Mouse (Mus musculus) ES-E14 (cell line): ENCODE data around the gene Naxd. TPM values are rescaled to one million over a fixed set of nuclear protein-coding genes. Genes with fewer than 3 reads are reported as not detected.

Source experiments
- DNase-seq: peaks from one replicate; pipeline ENCODE4 v3.0.0-alpha.2; 2013; ENCODE audit warnings: low read depth, low spot score
- H3K27ac ChIP-seq: 2 replicates; pipeline ENCODE4 v1.5.1; 2012; ENCODE audit warnings: low read depth, mild to moderate bottlenecking, low read length, moderate library complexity, mixed read lengths; ENCODE audit not compliant: poor library complexity, insufficient read depth, severe bottlenecking
- H3K36me3 ChIP-seq: 2 replicates; pipeline ENCODE4 v1.6.1; 2012; ENCODE audit warnings: mild to moderate bottlenecking, low read length, moderate library complexity, mixed read lengths; ENCODE audit not compliant: control insufficient read depth, poor library complexity, insufficient read depth, severe bottlenecking
- H3K4me1 ChIP-seq, 2 experiments: fragments of 150-350 bp in 1 of 2; sonication (generic) in 1 of 2; 2 replicates each; pipeline ENCODE4 v1.6.1; 2012; ENCODE audit warnings: low read length in 2 of 2, mild to moderate bottlenecking in 1 of 2, mixed read lengths in 1 of 2; ENCODE audit not compliant: control insufficient read depth in 2 of 2, insufficient read depth in 2 of 2, poor library complexity in 1 of 2
- H3K4me3 ChIP-seq, 2 experiments: fragments of 150-350 bp in 1 of 2; sonication (generic) in 1 of 2; 2 replicates each; pipeline ENCODE4 v1.5.1; 2012; ENCODE audit warnings: low read length in 2 of 2, low read depth in 1 of 2, mild to moderate bottlenecking in 1 of 2, mixed read lengths in 1 of 2; ENCODE audit not compliant: insufficient read depth in 1 of 2, poor library complexity in 1 of 2, severe bottlenecking in 1 of 2
- H3K9ac ChIP-seq: 2 replicates; pipeline ENCODE4 v1.6.1; 2012; ENCODE audit warnings: low read depth, mild to moderate bottlenecking, low read length, mixed read lengths; ENCODE audit not compliant: poor library complexity, insufficient read depth, severe bottlenecking
- H3K9me3 ChIP-seq: fragments of 150-350 bp; sonication (generic); 2 replicates; pipeline ENCODE4 v1.6.1; 2012; ENCODE audit warnings: low read depth, mild to moderate bottlenecking, low read length; ENCODE audit not compliant: control insufficient read depth, insufficient read depth
- CHD2 ChIP-seq: IDR thresholded peaks from 2 replicates; pipeline ENCODE4 v1.6.1; 2014; ENCODE audit warnings: mild to moderate bottlenecking, low read depth, low read length, inconsistent platforms
- HCFC1 ChIP-seq: IDR thresholded peaks from 2 replicates; pipeline ENCODE4 v1.6.1; 2012; ENCODE audit warnings: low read length, inconsistent platforms, borderline replicate concordance; ENCODE audit not compliant: insufficient read depth
- MAFK ChIP-seq: IDR thresholded peaks from 2 replicates; pipeline ENCODE4 v1.6.1; 2014; ENCODE audit warnings: mild to moderate bottlenecking, low read depth, low read length, inconsistent platforms; ENCODE audit not compliant: insufficient read depth
- ZC3H11A ChIP-seq: IDR thresholded peaks from 2 replicates; pipeline ENCODE4 v1.6.1; 2012; ENCODE audit warnings: low read depth, mild to moderate bottlenecking, inconsistent platforms, low read length, borderline replicate concordance
- ZNF384 ChIP-seq: IDR thresholded peaks from 2 replicates; pipeline ENCODE4 v1.6.1; 2012; ENCODE audit warnings: low read depth, low read length, inconsistent platforms
- in situ Hi-C, 2 experiments: fragments of 600-800 bp; cut with MboI; formaldehyde crosslinking; loops; one replicate each; pipeline ENCODE4 v1.15.1; 2025; ENCODE audit warnings: low sequenced_read_pairs in 2 of 2, inconsistent platforms in 1 of 2; ENCODE audit not compliant: unreplicated experiment in 2 of 2
- total RNA-seq: library from RNA; depleted of rRNA; stranded (reverse); fragments of 300-350 nt; gene quantifications from 2 replicates; pipeline ENCODE4 v1.2.3, GENCODE M21; 2012; rRNA removed

Naxd gene
- total RNA-seq, 1 experiment, result 42.7 TPM

DNA sequence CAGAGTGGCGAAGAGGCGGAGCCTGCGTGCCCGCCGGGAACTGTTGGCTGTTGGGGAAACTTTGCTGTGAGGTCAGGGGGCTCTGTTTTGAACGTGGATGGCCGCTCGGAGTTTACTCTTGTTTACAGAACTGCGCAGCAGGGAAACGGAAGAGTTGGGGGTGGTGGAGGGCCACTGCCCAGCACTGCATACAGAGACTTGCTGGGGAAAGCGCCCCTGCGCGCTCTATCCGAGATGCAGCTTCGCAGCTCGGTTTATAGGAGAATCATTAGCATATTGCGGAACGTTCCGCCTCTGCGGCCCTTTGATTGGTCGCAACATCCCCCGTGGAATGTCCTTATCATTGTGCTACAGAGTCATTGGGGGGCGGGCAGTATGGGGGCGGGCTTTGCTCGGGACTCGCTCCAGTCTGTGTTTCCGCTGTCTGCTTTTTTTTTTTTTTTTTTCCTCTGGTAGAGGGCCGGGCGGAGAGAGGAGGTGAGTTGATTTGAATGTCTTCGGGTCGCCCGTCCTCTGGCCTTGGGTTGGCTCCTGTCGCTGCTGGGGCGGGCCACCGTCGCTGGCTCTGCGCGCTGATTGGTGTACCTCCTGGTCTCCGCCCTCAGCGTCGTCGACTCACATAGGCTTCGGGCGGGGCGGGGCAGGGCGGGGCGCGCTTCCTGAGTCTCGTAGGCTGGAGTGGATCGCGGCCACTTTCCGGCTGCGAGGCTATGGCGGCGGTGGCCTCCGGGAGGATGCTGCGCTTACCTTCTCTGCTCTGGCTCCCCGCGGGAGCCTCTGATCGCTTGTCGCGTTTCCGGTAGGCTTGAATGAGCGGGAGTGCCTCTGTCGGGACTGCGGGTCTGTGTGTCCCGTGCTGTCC, 60.7 kb downstream of the Naxd start:
- Histone ChIP-seq H3K4me3 (peak overlapping the region; percentile 92 to 98), H3K9me3 (no peaks in the 10 kb centered on the region), H3K9ac (peak overlapping the region; percentile 84), H3K27ac (peak overlapping the region; percentile 85), H3K36me3 (peaks cover 11% of the 10 kb centered on the region), H3K4me1 (peaks cover 6 to 7% of the 10 kb centered on the region in 2 experiments; a peak in 1 of 4 replicates)
- peak; percentile 95 for DNase-seq
- in situ Hi-C loops, result loop anchor here in 1 of 2 experiments (10.0 kb wide), 1 partner anchor 147 kb away; the partner anchor contains the start of gene 1700016D06Rik
- TF ChIP-seq CHD2 (peak; percentile 58; the same call in 1 of the 2 replicates), HCFC1 (peak; percentile 77; the same call in 1 of the 2 replicates), MAFK (no peak), ZNF384 (peak; percentile 99), ZC3H11A (no peak)

DNA sequence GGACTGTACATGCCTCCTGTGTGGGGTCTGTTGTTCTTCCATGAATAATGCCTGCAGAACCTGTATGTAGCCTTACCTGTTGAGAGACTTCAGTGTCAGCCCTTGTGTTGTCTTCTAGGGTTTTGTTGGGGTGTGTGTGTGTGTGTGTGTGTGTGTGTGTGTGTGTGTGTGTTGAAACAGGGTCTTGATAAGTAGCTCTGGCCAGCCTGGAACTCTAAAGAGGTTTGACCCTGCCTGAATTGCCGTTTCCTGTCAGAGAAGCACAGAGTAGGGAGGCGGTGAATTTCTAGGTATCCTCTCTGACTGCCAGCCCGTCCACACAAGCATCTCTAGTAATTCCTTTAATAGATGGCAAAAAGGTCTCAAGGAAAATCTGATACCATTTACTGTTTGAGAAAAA, 62.2 kb downstream of the Naxd start:
- H3K9ac ChIP-seq, result no peak overlapping the region
- in situ Hi-C loops, result loop anchor here in 1 of 2 experiments (10.0 kb wide), 1 partner anchor 145 kb away; the partner anchor contains the start of gene 1700016D06Rik
- no peaks in the 10 kb centered on the region for H3K9me3 ChIP-seq
- H3K27ac ChIP-seq, result no peak overlapping the region
- peaks cover 2 to 11% of the 10 kb centered on the region in 2 experiments; a peak in 1 of 4 replicates for H3K4me1 ChIP-seq
- H3K4me3 ChIP-seq, result no peak overlapping the region
- TF ChIP-seq CHD2 (no peak), ZNF384 (no peak), MAFK (no peak), ZC3H11A (no peak), HCFC1 (no peak)
- peaks cover 13% of the 10 kb centered on the region for H3K36me3 ChIP-seq
- no peak for DNase-seq

- Histone ChIP-seq H3K4me3 (no peak overlapping the region), H3K9ac (no peak overlapping the region), H3K4me1 (peaks cover 2 to 15% of the 10 kb centered on the region in 2 experiments; a peak in 2 of 4 replicates), H3K36me3 (peaks cover 13% of the 10 kb centered on the region), H3K27ac (no peak overlapping the region), H3K9me3 (no peaks in the 10 kb centered on the region)
- in situ Hi-C loops, result no loop called here
- DNase-seq, result no peak
- no peak for TF ChIP-seq HCFC1
- no peak for TF ChIP-seq CHD2
- no peak for TF ChIP-seq MAFK
- no peak for TF ChIP-seq ZC3H11A
- TF ChIP-seq ZNF384, result no peak
Observed at GRCm38 (mm10) chr8:11560220-11560619, 62.9 kb downstream of the Naxd start.

DNA sequence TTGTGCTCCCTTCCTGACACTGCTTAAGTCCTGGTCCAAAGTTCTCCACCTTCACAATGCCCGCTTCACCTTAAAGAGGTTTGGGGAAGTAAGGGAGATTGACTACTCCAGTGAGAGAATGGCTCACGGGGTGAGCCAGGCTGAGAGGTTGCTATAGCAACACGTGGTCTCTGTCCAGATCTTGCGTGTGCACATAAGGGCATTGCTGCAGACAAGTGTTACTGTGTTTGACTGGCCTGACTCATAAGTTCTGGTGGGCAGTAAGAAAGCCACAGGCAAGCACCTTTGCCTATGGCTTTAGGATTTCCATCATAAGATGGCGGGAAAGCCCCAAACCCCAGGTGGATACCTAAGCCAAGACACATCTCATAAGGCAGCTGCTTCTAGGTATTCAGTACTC, 66.9 kb downstream of the Naxd start:
- Histone ChIP-seq H3K9ac (no peak overlapping the region), H3K4me3 (no peak overlapping the region), H3K27ac (no peak overlapping the region), H3K4me1 (peaks cover 0 to 15% of the 10 kb centered on the region in 2 experiments; a peak in 2 of 4 replicates), H3K9me3 (no peaks in the 10 kb centered on the region), H3K36me3 (peaks cover 16% of the 10 kb centered on the region)
- DNase-seq, result no peak
- in situ Hi-C loops, result no loop called here
- TF ChIP-seq HCFC1, result no peak
- no peak for TF ChIP-seq MAFK

Other genes starting within 250 kb of the Naxd start
- 40.7 and 102 TPM in 2 replicates for gene Col4a2, start 184.7 kb upstream of the Naxd start, total RNA-seq
- 85.7 and 198 TPM in 2 replicates for gene Col4a1, start 184.7 kb upstream of the Naxd start, total RNA-seq
- 0.74 and 2.2 TPM in 2 replicates for gene Rab20, start 18.8 kb upstream of the Naxd start, total RNA-seq
- 34.6 and 50.5 TPM in 2 replicates for gene Cars2, start 53.3 kb downstream of the Naxd start, total RNA-seq
- gene Ing1, start 58.1 kb downstream of the Naxd start, total RNA-seq, result 34.7 and 37.9 TPM in 2 replicates
- 165 and 235 TPM in 2 replicates for gene Ankrd10, start 138.3 kb downstream of the Naxd start, total RNA-seq
- 0.95 and 2.1 TPM in 2 replicates for gene 1700016D06Rik, start 203.6 kb downstream of the Naxd start, total RNA-seq
- 33.0 and 35.8 TPM in 2 replicates for gene Arhgef7, start 230.2 kb downstream of the Naxd start, total RNA-seq